Mouse (Mus musculus): Measurements from ENCODE around the gene Gtf3c2. TPM values are rescaled to one million over a fixed set of nuclear protein-coding genes. Genes with fewer than 3 reads are reported as not detected.

The Gtf3c2 gene
- polyA plus RNA-seq, 1 experiment = 94.6 TPM

DNA sequence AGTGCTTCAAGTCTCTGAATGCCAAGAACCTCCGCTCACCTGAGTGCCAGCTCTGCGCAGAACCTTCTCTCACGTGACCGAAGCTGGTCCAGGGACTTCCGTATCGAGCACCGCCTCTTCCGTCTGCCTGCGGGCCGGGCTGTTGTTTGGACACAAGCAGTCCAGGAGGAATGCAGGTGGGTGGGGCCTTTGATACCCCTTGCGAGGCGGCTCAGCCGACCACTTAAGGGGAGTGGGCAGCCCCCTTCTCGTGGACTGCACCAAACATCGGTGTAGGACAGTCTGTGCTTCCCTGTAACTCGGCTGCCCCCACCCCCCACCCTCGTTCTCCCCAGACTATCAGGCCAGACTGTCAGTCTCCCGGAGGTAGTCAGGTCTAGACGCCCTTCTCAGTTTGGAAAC, 25.8 kb downstream of the Gtf3c2 start, which contains the start of gene Mpv17:
Gene Mpv17, minus strand, starts transcription at position 100 of the 402 bp plus-strand sequence.
- peak; percentile 78; the same call in 1 of the 2 replicates for TF ChIP-seq POLR2A (IDR thresholded peaks at IDR 0.05; ENCODE audit: borderline replicate concordance, insufficient read depth, low read length)
- TF ChIP-seq CTCF (IDR thresholded peaks at IDR 0.05; ENCODE audit: borderline replicate concordance, insufficient read depth, low read depth, low read length) = no peak
- H3K27me3 ChIP-seq (ENCODE audit: control insufficient read depth, insufficient read depth, low read length) = no peaks in the 10 kb centered on the region
- peak within 1 kb of the TSS; percentile 48 for H3K27ac ChIP-seq (ENCODE audit: insufficient read depth, low read length)
- DNase-seq = peak; percentile 85 to 90
- H3K4me3 ChIP-seq (replicated peaks; ENCODE audit: insufficient read depth, low read depth, low read length) = peak within 1 kb of the TSS; percentile 81
- under 1% methylated on average over 19 of the region's 19 CpGs for WGBS
- peaks cover 7% of the 10 kb centered on the region for H3K4me1 ChIP-seq (ENCODE audit: control insufficient read depth, insufficient read depth, low read length)

DNA sequence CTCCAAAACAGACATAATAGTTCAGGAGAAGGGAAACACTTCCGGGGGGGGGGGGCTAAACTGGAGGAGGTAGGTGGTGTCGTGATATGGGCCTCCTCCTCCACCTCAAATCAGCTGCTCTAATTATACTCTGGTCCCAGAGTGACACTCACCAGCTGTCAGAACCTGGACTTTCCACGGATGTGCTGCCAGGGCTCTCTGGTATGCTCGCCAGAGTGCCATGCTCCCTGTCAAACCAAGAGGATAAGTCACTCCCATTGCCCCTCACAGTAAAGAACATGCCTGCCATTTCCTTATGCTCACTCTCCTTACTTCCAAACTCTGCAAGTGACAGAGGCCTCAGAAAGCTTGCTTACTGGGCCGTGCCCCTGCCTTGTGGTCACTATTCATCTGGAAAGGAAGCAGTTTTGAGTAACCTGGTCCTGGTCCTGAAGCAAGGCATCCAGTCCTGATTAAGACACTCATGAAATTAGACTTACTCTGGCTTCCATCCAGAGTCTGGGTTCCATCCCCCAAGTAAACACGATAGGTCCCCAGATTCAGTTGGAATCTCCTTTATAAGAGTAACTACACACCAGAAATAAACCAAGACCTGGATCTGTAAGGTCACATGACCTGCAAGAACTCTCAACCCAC, 26.3 kb downstream of the Gtf3c2 start:
- no peak for DNase-seq
- Histone ChIP-seq H3K4me1 (ENCODE audit: control insufficient read depth, insufficient read depth, low read length) (peaks cover 7% of the 10 kb centered on the region), H3K27me3 (ENCODE audit: control insufficient read depth, insufficient read depth, low read length) (no peaks in the 10 kb centered on the region), H3K4me3 (replicated peaks; ENCODE audit: insufficient read depth, low read depth, low read length) (peak overlapping the region; percentile 81), H3K27ac (ENCODE audit: insufficient read depth, low read length) (peak overlapping the region; percentile 37)
- WGBS = 15% methylated on average over 6 of the region's 6 CpGs
- TF ChIP-seq POLR2A (IDR thresholded peaks at IDR 0.05; ENCODE audit: borderline replicate concordance, insufficient read depth, low read length) (no peak), CTCF (IDR thresholded peaks at IDR 0.05; ENCODE audit: borderline replicate concordance, insufficient read depth, low read depth, low read length) (no peak)

DNA sequence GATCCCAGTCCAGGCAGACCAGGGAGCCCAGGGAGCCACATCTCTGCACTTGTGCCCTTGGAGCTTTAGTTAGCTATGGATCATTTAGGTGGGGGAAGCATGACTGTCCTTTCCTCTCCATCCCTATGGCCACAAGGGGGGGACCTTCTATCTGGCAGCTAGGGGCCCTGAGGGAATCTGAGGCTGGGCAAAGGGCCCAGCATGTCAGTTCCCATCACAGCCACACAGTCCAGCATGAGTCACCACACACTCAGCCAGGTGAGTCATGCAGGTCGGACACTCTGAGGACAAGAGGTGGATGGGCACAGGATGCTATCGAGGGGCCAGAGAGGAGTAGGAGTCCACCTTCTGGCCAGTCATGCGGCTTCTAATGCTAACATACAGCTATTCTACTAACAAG, 28.2 kb downstream of the Gtf3c2 start:
- H3K4me1 ChIP-seq (ENCODE audit: control insufficient read depth, insufficient read depth, low read length) = peaks cover 7% of the 10 kb centered on the region
- H3K27me3 ChIP-seq (ENCODE audit: control insufficient read depth, insufficient read depth, low read length) = no peaks in the 10 kb centered on the region
- peak; percentile 69 to 87 for DNase-seq
- no peak overlapping the region for H3K4me3 ChIP-seq (replicated peaks; ENCODE audit: insufficient read depth, low read depth, low read length)
- H3K27ac ChIP-seq (ENCODE audit: insufficient read depth, low read length) = peak overlapping the region; percentile 68
- WGBS = 12% methylated on average over 3 of the region's 3 CpGs
- TF ChIP-seq CTCF (IDR thresholded peaks at IDR 0.05; ENCODE audit: borderline replicate concordance, insufficient read depth, low read depth, low read length) (peak; percentile 33; the same call in 1 of the 2 replicates), POLR2A (IDR thresholded peaks at IDR 0.05; ENCODE audit: borderline replicate concordance, insufficient read depth, low read length) (no peak)

DNA sequence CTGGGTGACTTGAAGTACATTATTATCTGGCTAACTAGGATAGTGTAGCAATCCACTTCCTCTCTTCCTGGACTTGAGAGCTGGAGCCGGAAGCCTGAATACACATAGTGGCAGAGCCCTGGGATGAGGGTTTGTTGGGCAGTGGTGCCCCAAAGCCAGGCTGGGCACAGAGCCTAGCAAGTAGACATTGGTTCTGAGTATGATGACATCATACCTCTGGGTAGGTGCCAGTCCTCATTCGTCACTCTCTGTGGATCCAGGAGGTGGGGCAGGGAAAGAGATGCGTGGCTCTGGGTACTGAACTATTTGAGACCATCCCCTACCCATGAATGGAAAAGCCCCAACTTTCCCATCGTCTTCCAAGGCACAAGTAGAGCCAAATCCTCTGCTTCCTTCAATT, 30.2 kb downstream of the Gtf3c2 start:
- DNase-seq = peak in 1 of 2 experiments; percentile 38
- no peak overlapping the region for H3K27ac ChIP-seq (ENCODE audit: insufficient read depth, low read length)
- H3K4me1 ChIP-seq (ENCODE audit: control insufficient read depth, insufficient read depth, low read length) = peaks cover 7% of the 10 kb centered on the region
- TF ChIP-seq CTCF (IDR thresholded peaks at IDR 0.05; ENCODE audit: borderline replicate concordance, insufficient read depth, low read depth, low read length) (no peak), POLR2A (IDR thresholded peaks at IDR 0.05; ENCODE audit: borderline replicate concordance, insufficient read depth, low read length) (no peak)
- WGBS = 47% methylated on average over 4 of the region's 4 CpGs
- no peaks in the 10 kb centered on the region for H3K27me3 ChIP-seq (ENCODE audit: control insufficient read depth, insufficient read depth, low read length)
- no peak overlapping the region for H3K4me3 ChIP-seq (replicated peaks; ENCODE audit: insufficient read depth, low read depth, low read length)

DNA sequence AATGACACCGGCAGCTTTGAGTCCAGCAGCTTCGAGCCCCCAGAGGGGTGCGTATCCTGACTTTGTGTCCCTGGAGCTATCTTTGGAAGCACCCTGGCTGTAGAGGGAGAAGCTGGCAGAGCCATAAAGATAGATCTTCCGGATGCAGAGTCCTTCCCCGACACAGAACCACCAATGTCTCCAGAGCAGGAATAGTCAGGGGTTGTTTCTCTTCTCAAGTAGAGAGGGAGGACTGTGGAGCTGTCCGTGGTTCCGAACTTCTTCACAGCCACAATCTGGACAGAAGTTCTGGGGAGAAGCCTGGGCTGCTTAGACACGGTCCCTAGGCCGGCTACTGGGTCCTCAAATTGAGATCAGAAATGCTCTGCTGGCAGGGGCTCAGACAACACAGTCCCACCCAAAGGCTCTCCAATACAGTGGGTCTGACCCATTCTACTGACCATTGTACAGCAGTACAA, 40.9 kb downstream of the Gtf3c2 start:
- 16% methylated on average over 9 of the region's 9 CpGs for WGBS
- Histone ChIP-seq H3K4me3 (replicated peaks; ENCODE audit: insufficient read depth, low read depth, low read length) (no peak overlapping the region), H3K27me3 (ENCODE audit: control insufficient read depth, insufficient read depth, low read length) (peaks cover 7% of the 10 kb centered on the region; the same call in 1 of the 2 replicates)

DNA sequence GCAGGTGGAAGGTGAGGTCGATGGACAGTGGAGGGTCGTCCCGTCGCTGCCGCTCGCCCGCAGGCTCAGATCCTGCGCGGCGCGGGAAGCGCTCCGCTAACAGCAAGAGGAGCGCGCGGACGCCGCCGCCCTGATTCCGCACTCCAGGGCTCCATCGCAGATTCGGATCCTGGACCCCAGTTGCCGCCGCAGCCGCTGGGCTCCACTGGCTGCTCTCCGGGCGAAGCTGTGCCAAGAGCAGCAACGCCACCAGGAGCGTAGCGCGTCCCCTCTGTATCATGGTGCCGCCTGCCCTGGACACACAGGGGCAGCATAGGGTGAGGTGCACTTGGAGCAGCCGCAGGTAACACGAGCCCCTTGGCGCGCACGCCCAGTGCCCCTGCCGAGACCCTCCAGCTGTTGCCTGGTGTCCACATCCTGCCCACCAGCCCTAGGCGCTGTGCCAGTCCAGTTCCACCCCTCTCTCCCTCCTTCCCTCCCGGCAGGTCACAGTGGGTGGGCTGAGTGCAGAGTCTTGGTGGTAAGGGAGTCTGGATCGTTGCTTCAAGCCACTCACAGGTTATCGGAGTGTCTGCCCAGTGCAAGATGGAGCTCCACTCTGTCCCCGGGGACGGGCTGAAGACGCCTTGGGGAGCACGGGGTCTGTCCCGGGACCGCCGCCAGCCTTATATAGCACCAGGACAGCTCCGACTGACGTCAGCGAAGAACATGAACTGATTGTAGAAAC, 41.5 kb downstream of the Gtf3c2 start, which contains the start of gene Ucn:
Gene Ucn, minus strand, starts transcription at position 589 of the 727 bp plus-strand sequence.
- peaks cover 7% of the 10 kb centered on the region; the same call in 1 of the 2 replicates for H3K27me3 ChIP-seq (ENCODE audit: control insufficient read depth, insufficient read depth, low read length)
- H3K4me3 ChIP-seq (replicated peaks; ENCODE audit: insufficient read depth, low read depth, low read length) = peak within 1 kb of the TSS; percentile 24
- no peaks in the 10 kb centered on the region for H3K4me1 ChIP-seq (ENCODE audit: control insufficient read depth, insufficient read depth, low read length)
- WGBS = under 1% methylated on average over 52 of the region's 52 CpGs
- no peak within 1 kb of the TSS for H3K27ac ChIP-seq (ENCODE audit: insufficient read depth, low read length)
- no peak for DNase-seq
- no peak for TF ChIP-seq CTCF (IDR thresholded peaks at IDR 0.05; ENCODE audit: borderline replicate concordance, insufficient read depth, low read depth, low read length)
- no peak for TF ChIP-seq POLR2A (IDR thresholded peaks at IDR 0.05; ENCODE audit: borderline replicate concordance, insufficient read depth, low read length)

More for the DNA sequence above, 40.9 kb downstream of the Gtf3c2 start:
- no peak for DNase-seq
- no peak overlapping the region for H3K27ac ChIP-seq (ENCODE audit: insufficient read depth, low read length)
- H3K4me1 ChIP-seq (ENCODE audit: control insufficient read depth, insufficient read depth, low read length) = no peaks in the 10 kb centered on the region
- no peak for TF ChIP-seq CTCF (IDR thresholded peaks at IDR 0.05; ENCODE audit: borderline replicate concordance, insufficient read depth, low read depth, low read length)
- TF ChIP-seq POLR2A (IDR thresholded peaks at IDR 0.05; ENCODE audit: borderline replicate concordance, insufficient read depth, low read length) = no peak

DNA sequence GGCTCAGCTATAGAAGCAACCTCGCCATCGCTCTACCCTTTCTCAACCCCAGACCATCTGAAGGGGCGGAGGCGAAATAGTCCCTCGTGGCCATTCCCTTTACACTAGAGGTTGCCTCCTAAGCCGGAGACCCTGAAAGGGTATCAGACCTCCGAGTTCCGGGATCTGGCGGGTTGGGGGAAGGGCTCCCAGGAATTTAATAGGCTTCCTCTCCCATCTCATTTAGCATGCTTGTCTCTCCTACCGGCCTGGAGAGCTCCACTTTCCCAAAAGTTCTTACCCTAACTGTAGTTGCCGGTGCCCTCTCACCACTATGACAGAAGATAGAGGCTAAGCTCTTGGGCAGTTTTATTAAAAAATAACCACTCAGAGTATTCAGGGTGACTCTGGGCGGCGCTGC, 42.3 kb downstream of the Gtf3c2 start:
- Histone ChIP-seq H3K4me1 (ENCODE audit: control insufficient read depth, insufficient read depth, low read length) (no peaks in the 10 kb centered on the region), H3K4me3 (replicated peaks; ENCODE audit: insufficient read depth, low read depth, low read length) (no peak overlapping the region), H3K27me3 (ENCODE audit: control insufficient read depth, insufficient read depth, low read length) (peaks cover 7% of the 10 kb centered on the region; the same call in 1 of the 2 replicates), H3K27ac (ENCODE audit: insufficient read depth, low read length) (no peak overlapping the region)
- WGBS = 1% methylated on average over 13 of the region's 13 CpGs
- no peak for DNase-seq
- TF ChIP-seq POLR2A (IDR thresholded peaks at IDR 0.05; ENCODE audit: borderline replicate concordance, insufficient read depth, low read length) = no peak
